Mouse (Mus musculus) G1E (cell line): ENCODE results near the gene Ryr1.
A peak's percentile ranks its signal among the peaks of the same experiment; 100 is the strongest.

Source experiments
- CTCF ChIP-seq: IDR thresholded peaks from 2 replicates; pipeline ENCODE4 v1.5.1; 2012; ENCODE audit warnings: low read depth, low read length, inconsistent platforms, mixed read lengths
- GATA1 ChIP-seq: IDR thresholded peaks from 2 replicates; pipeline ENCODE4 v1.6.1; 2012; ENCODE audit warnings: borderline replicate concordance, low read length, inconsistent platforms, mixed read lengths
- TAL1 ChIP-seq: conservative IDR thresholded peaks from 2 replicates; pipeline ENCODE4 v1.6.1; 2012; ENCODE audit warnings: low read depth, low read length, inconsistent platforms, mixed read lengths

GRCm38 (mm10) chr7:29014984-29015383 lies 110.0 kb downstream of the Ryr1 start:
- TF ChIP-seq CTCF (peak; percentile 38), GATA1 (no peak), TAL1 (no peak)
